Mouse (Mus musculus) E14TG2a.4 (cell line): ENCODE results near the gene Elf3.

Source experiments
- H3K27me3 ChIP-seq: 2 replicates; pipeline ENCODE4 v1.6.1; 2014; ENCODE audit warnings: low read length, control low read depth; ENCODE audit not compliant: insufficient read depth
- H3K36me3 ChIP-seq: 2 replicates; pipeline ENCODE4 v1.6.1; 2014; ENCODE audit warnings: low read length, control low read depth; ENCODE audit not compliant: insufficient read depth
- H3K4me1 ChIP-seq: replicated peaks from 2 replicates; pipeline ENCODE4 v1.6.1; 2014; ENCODE audit warnings: low read depth, low read length, control low read depth
- H3K4me3 ChIP-seq: replicated peaks from 2 replicates; pipeline ENCODE4 v1.5.1; 2014; ENCODE audit warnings: mild to moderate bottlenecking, low read length
- H3K9me3 ChIP-seq: 2 replicates; pipeline ENCODE4 v1.6.1; 2014; ENCODE audit warnings: low read length, control low read depth
- CTCF ChIP-seq: conservative IDR thresholded peaks from 2 replicates; pipeline ENCODE4 v1.5.1; 2014; ENCODE audit warnings: low read length
- NANOG ChIP-seq: IDR thresholded peaks from 2 replicates; pipeline ENCODE4 v1.6.1; 2014; ENCODE audit warnings: borderline replicate concordance, low read length, mixed read lengths
- POU5F1 ChIP-seq: IDR thresholded peaks from 2 replicates; pipeline ENCODE4 v1.6.1; 2014; ENCODE audit warnings: low read length, borderline replicate concordance

Elf3 gene

DNA sequence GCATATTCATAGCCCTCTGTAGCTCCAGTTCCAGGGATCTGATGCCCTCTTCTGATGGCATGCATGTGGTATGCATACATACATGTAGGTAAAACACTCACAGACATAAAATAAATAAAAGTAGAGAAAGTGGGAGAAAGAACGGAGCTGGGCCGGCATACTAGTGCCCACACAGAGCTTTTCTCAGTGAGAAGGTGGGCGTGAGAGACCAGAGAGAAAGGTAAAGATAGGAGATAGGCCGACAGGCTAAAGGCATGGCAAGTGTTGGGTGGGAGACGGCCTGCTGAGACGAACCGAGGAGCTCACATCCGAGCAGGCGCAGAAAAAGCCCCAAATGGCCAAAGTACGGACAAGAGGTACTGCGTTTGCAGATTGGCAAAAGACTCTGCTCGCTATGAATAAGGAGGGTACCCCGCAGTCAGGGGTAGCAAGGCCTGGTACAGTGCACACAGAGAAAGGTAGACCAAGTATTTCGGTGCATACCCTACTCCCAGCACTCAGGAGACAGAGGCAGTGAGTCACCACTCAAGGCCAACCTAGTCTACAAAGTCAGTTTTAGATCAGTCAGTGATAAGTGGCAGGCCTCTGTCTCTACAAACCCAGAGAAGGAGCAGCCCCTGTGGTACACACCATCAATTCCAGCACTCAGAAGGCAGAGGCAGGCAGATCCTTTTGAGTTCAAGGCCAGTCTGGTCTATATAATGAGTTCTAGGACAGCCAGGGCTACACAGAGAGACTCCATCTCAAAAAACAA, 51.6 kb downstream of the Elf3 start:
- Histone ChIP-seq H3K4me1 (peaks cover 73% of the 10 kb centered on the region), H3K27me3 (no peaks in the 10 kb centered on the region), H3K9me3 (no peaks in the 10 kb centered on the region), H3K4me3 (no peak overlapping the region), H3K36me3 (no peaks in the 10 kb centered on the region)
- TF ChIP-seq CTCF (no peak), NANOG (no peak), POU5F1 (no peak)

DNA sequence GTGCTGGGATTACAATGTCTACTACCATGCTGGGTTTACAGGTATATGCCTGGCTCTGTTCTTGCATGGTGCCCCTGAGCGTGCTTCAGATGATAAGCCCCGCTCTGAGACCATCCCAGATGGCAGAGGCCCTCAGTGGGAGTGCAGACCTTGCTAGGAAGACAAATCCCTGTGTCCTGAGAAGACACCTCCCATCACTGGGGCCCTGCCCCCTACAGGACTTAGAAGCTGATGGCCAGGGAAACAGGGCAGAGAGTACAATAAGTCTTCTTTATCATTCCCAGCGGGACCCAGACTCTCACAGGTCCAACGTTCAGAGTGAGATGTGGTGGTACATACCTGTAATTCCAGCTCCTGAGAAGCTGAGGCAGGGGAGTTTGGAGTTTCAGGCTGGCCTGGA, 53.1 kb downstream of the Elf3 start:
- Histone ChIP-seq H3K4me3 (peak overlapping the region; percentile 32; the same call in 1 of the 2 replicates), H3K9me3 (no peaks in the 10 kb centered on the region), H3K27me3 (0 out of 2 replicates have a peak, but pooled peaks cover 2% of the 10 kb centered on the region), H3K4me1 (peaks cover 82% of the 10 kb centered on the region), H3K36me3 (no peaks in the 10 kb centered on the region)
- no peak for TF ChIP-seq NANOG
- no peak for TF ChIP-seq CTCF
- no peak for TF ChIP-seq POU5F1

DNA sequence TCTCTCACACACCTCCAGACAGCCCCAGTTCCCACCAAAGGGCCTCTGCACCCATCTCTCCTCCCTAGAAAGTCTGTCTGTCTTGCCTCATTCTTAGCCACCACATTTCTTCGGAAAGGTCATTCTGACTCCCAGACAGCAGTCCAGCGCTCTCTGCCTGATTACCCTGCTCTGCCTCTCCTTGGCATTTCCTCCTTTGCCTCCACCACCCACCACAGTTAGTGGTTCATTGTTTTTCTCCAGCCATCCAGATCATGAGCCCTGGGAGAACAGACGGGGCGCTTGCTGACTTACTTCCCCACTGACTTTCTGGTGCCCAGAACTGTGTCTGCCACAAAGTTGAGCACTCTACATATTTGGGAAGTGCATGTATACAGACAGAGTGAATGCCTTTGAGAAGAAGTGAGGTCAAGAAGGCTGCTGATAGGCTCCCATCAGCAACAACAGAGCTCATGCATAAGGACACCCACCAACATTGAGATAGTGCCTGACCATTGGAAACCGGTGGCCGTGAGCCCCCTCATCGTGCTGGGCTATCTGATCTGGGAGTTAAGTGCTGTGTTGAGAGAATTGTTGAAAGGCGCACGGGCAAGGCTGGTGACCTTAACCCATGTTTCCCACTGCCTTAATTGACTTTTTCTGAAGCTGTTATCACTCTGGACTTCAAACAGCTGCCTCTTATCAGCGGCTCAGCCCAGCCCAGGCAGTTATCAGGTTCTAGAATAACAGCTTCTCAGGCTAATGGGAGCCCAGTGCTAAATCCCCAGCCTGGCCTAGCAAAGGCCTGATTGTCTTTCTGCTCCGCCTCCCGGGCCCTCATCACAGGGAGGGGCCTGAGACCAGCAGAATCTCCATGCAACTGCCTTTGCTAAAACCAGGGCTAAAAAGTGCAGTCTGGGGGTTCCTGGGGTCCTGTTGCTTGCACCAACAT, 53.9 kb downstream of the Elf3 start:
- Histone ChIP-seq H3K36me3 (no peaks in the 10 kb centered on the region), H3K27me3 (0 out of 2 replicates have a peak, but pooled peaks cover 2% of the 10 kb centered on the region), H3K4me3 (peak overlapping the region; percentile 32; the same call in 1 of the 2 replicates), H3K9me3 (no peaks in the 10 kb centered on the region), H3K4me1 (peaks cover 84% of the 10 kb centered on the region)
- TF ChIP-seq POU5F1 (no peak), CTCF (no peak), NANOG (no peak)
